Mouse (Mus musculus) embryonic facial prominence, embryonic 10.5 days (tissue): ENCODE results near the gene Foxo6. TPM values are rescaled to one million over a fixed set of nuclear protein-coding genes. Genes with fewer than 3 reads are reported as not detected.

Experiments used
- polyA plus RNA-seq: library from polyadenylated mRNA; unstranded; fragments of >200 nt; fragmentation: Nextera tagmentation; extraction: Ambion mirVana; gene quantifications from 2 replicates; pipeline ENCODE4 v1.2.1, GENCODE M21; 2016

Foxo6 gene
- polyA plus RNA-seq, 1 experiment from 2014 or later, result 0.21 TPM

Other genes with a start within 250 kb of the Foxo6 start
- gene AL607142.1, start 222.4 kb downstream of the Foxo6 start, polyA plus RNA-seq, result not detected in 2 replicates
- not detected in 2 replicates for gene Edn2, start 126.1 kb downstream of the Foxo6 start, polyA plus RNA-seq
- 34.7 and 40.8 TPM in 2 replicates for gene Scmh1, start 117.9 kb upstream of the Foxo6 start, polyA plus RNA-seq
- gene Slfnl1, start 244.9 kb upstream of the Foxo6 start, polyA plus RNA-seq, result not detected in 2 replicates